Mouse (Mus musculus) heart, embryonic 16.5 days (tissue): ENCODE data around the gene Fzd2. TPM values are rescaled to one million over a fixed set of nuclear protein-coding genes. Genes with fewer than 3 reads are reported as not detected.

Experiments
- ATAC-seq: fragments of 200-750 bp; cut with Nextera tagmentation; replicated peaks from 2 replicates; pipeline ENCODE4 v1.8.0; 2017; ENCODE audit warnings: moderate number of reproducible peaks; ENCODE audit not compliant: insufficient read depth, low FRiP score; ENCODE audit errors: extremely low read depth
- H3K27ac ChIP-seq: fragments of 300-500 bp; sonication (generic); 2 replicates; pipeline ENCODE4 v1.5.1; 2014; ENCODE audit warnings: mild to moderate bottlenecking, low read length, control low read depth, moderate library complexity
- H3K27me3 ChIP-seq: fragments of 300-500 bp; sonication (generic); 2 replicates; pipeline ENCODE4 v1.6.1; 2014; ENCODE audit warnings: low read length, mixed read lengths; ENCODE audit not compliant: control insufficient read depth, insufficient read depth
- H3K36me3 ChIP-seq: fragments of 300-500 bp; sonication (generic); 2 replicates; pipeline ENCODE4 v1.6.1; 2014; ENCODE audit not compliant: control insufficient read depth, insufficient read depth
- H3K4me1 ChIP-seq: fragments of 300-500 bp; sonication (generic); 2 replicates; pipeline ENCODE4 v1.6.1; 2014; ENCODE audit warnings: low read length, mixed read lengths; ENCODE audit not compliant: control insufficient read depth, insufficient read depth
- H3K4me2 ChIP-seq: fragments of 300-500 bp; sonication (generic); 2 replicates; pipeline ENCODE4 v1.6.1; 2014; ENCODE audit warnings: low read depth, mild to moderate bottlenecking, control low read depth, low read length
- H3K4me3 ChIP-seq: fragments of 300-500 bp; sonication (generic); 2 replicates; pipeline ENCODE4 v1.5.1; 2014; ENCODE audit warnings: mild to moderate bottlenecking, control low read depth, low read length
- H3K9ac ChIP-seq: fragments of 300-500 bp; sonication (generic); 2 replicates; pipeline ENCODE4 v1.6.1; 2014; ENCODE audit warnings: low read length, control low read depth
- H3K9me3 ChIP-seq: fragments of 300-500 bp; sonication (generic); replicated peaks from 2 replicates; pipeline ENCODE4 v1.6.1; 2016; ENCODE audit warnings: low read length; ENCODE audit not compliant: control insufficient read depth
- WGBS: fragments of 180-500 bp; shearing (Covaris S2); extraction: QIAGEN DNeasy Blood & Tissue Kit; methylation state at CpG from one replicate; pipeline ENCODE4 v1.1.7; 2014; 5-methylcytosine and 5-hydroxymethylcytosine counted together
- polyA plus RNA-seq: library from polyadenylated mRNA; unstranded; fragments of >200 nt; fragmentation: Nextera tagmentation; extraction: Ambion mirVana; gene quantifications from 2 replicates; pipeline ENCODE4 v1.2.1, GENCODE M21; 2015

Fzd2 gene
- polyA plus RNA-seq, 1 experiment from 2014 or later, result 12.4 TPM

- ATAC-seq, result peak; percentile 93
- Histone ChIP-seq H3K4me2 (no peak overlapping the region), H3K27me3 (no peaks in the 10 kb centered on the region), H3K4me1 (peaks cover 28% of the 10 kb centered on the region), H3K4me3 (no peak overlapping the region), H3K9me3 (no peaks in the 10 kb centered on the region), H3K36me3 (no peaks in the 10 kb centered on the region), H3K9ac (no peak overlapping the region), H3K27ac (peak overlapping the region; percentile 67)
- 21% methylated on average over 10 of the region's 10 CpGs for WGBS
Measured at GRCm38 (mm10) chr11:102643891-102644382, 39.7 kb downstream of the Fzd2 start.

- ATAC-seq, result no peak
- 60% methylated on average over 13 of the region's 13 CpGs for WGBS
- H3K9ac ChIP-seq, result 0 out of 2 replicates have a peak overlapping the region, but pooled peaks have one; percentile 23
Measured at GRCm38 (mm10) chr11:102646226-102646625, 42.0 kb downstream of the Fzd2 start.

GRCm38 (mm10) chr11:102647885-102648284, 43.7 kb downstream of the Fzd2 start:
- Histone ChIP-seq H3K9ac (no peak overlapping the region), H3K4me2 (no peak overlapping the region), H3K36me3 (no peaks in the 10 kb centered on the region), H3K9me3 (no peaks in the 10 kb centered on the region), H3K27me3 (no peaks in the 10 kb centered on the region), H3K27ac (no peak overlapping the region), H3K4me1 (peaks cover 19% of the 10 kb centered on the region), H3K4me3 (no peak overlapping the region)
- WGBS, result 63% methylated on average over 12 of the region's 12 CpGs
- no peak for ATAC-seq

More at GRCm38 (mm10) chr11:102646226-102646625, 42.0 kb downstream of the Fzd2 start:
- H3K27ac ChIP-seq, result peak overlapping the region; percentile 65
- H3K4me3 ChIP-seq, result no peak overlapping the region
- H3K36me3 ChIP-seq, result no peaks in the 10 kb centered on the region
- H3K27me3 ChIP-seq, result no peaks in the 10 kb centered on the region
- peaks cover 19% of the 10 kb centered on the region for H3K4me1 ChIP-seq
- H3K9me3 ChIP-seq, result no peaks in the 10 kb centered on the region
- peak overlapping the region; percentile 20 for H3K4me2 ChIP-seq

GRCm38 (mm10) chr11:102651381-102651780, 47.2 kb downstream of the Fzd2 start:
- Histone ChIP-seq H3K9me3 (no peaks in the 10 kb centered on the region), H3K4me3 (no peak overlapping the region), H3K27ac (no peak overlapping the region), H3K4me2 (no peak overlapping the region), H3K4me1 (peaks cover under 1% of the 10 kb centered on the region; the same call in 1 of the 2 replicates), H3K36me3 (no peaks in the 10 kb centered on the region), H3K9ac (no peak overlapping the region), H3K27me3 (no peaks in the 10 kb centered on the region)
- ATAC-seq, result 0 out of 2 replicates have a peak, but pooled peaks have one; percentile 14
- WGBS, result 4% methylated on average over 9 of the region's 9 CpGs

- Histone ChIP-seq H3K9ac (no peak overlapping the region), H3K4me3 (no peak overlapping the region), H3K4me1 (no peaks in the 10 kb centered on the region), H3K4me2 (no peak overlapping the region), H3K9me3 (no peaks in the 10 kb centered on the region), H3K27ac (no peak overlapping the region), H3K27me3 (no peaks in the 10 kb centered on the region), H3K36me3 (no peaks in the 10 kb centered on the region)
- ATAC-seq, result no peak
- WGBS, result 62% methylated on average over 3 of the region's 3 CpGs
Measured at GRCm38 (mm10) chr11:102652844-102653243, 48.6 kb downstream of the Fzd2 start.

GRCm38 (mm10) chr11:102655888-102656287, 51.7 kb downstream of the Fzd2 start:
- H3K27ac ChIP-seq, result no peak overlapping the region
- H3K36me3 ChIP-seq, result no peaks in the 10 kb centered on the region
- H3K4me1 ChIP-seq, result no peaks in the 10 kb centered on the region
- no peaks in the 10 kb centered on the region for H3K27me3 ChIP-seq
- WGBS, result 50% methylated on average over 8 of the region's 8 CpGs
- ATAC-seq, result no peak
- H3K9me3 ChIP-seq, result no peaks in the 10 kb centered on the region
- H3K4me2 ChIP-seq, result no peak overlapping the region
- no peak overlapping the region for H3K9ac ChIP-seq
- H3K4me3 ChIP-seq, result no peak overlapping the region

GRCm38 (mm10) chr11:102656326-102656926, 52.2 kb downstream of the Fzd2 start:
- Histone ChIP-seq H3K4me3 (no peak overlapping the region), H3K9ac (no peak overlapping the region), H3K27me3 (no peaks in the 10 kb centered on the region), H3K4me2 (no peak overlapping the region), H3K9me3 (no peaks in the 10 kb centered on the region), H3K36me3 (no peaks in the 10 kb centered on the region), H3K27ac (no peak overlapping the region), H3K4me1 (no peaks in the 10 kb centered on the region)
- 14% methylated on average over 4 of the region's 4 CpGs for WGBS
- ATAC-seq, result no peak

GRCm38 (mm10) chr11:102656931-102657330, 52.7 kb downstream of the Fzd2 start:
- Histone ChIP-seq H3K4me1 (no peaks in the 10 kb centered on the region), H3K27ac (no peak overlapping the region), H3K9ac (no peak overlapping the region), H3K4me2 (no peak overlapping the region), H3K9me3 (no peaks in the 10 kb centered on the region), H3K4me3 (no peak overlapping the region), H3K27me3 (no peaks in the 10 kb centered on the region), H3K36me3 (no peaks in the 10 kb centered on the region)
- ATAC-seq, result no peak
- 55% methylated on average over 6 of the region's 6 CpGs for WGBS
